ENCODE assay signal across 8 mouse cellular contexts in the genomic region with DNA sequence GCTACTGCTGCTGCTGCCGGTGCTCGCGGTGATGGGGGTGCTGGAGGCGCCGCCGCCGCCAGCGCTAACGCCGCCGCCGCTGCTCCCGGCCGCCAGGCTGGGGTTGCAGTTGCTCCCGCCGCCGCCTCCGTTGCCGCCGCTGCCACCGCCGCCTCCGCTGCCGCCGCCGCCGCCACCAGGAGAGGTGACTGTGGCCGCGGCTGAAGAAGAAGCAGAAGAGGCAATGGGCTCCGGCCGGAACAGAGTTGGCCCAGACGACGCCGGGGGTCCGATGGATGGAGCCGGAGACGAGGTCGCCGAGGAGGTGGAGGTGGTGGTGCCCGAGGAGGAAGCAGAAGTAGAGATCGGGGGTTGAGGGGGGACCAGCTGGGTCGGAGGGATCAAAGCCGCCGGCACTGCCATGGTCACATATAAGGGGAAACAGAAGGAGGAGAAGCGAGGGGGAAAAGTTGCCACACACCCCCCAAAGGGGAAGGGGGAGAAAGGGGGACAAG. TPM values are rescaled to one million over a fixed set of nuclear protein-coding genes. Genes with fewer than 3 reads are reported as not detected.
DNase-seq lines count a peak whose midpoint lies in the region; ATAC-seq and TF ChIP-seq lines count a peak whose summit lies in the region.

No protein-coding gene starts in this region.

- H3K36me3 ChIP-seq in E14TG2a.4 (ENCODE audit: insufficient read depth, low read length), result no peaks in the 10 kb centered on the region
- no peaks in the 10 kb centered on the region for H3K36me3 ChIP-seq in forebrain, embryonic 10.5 days (replicated peaks)
- H3K36me3 ChIP-seq in limb, embryonic 12.5 days, result no peaks in the 10 kb centered on the region
- no peaks in the 10 kb centered on the region for H3K36me3 ChIP-seq in midbrain, embryonic 10.5 days

- H3K4me1 ChIP-seq in E14TG2a.4 (replicated peaks; ENCODE audit: low read depth, low read length), result peaks cover 11% of the 10 kb centered on the region; the same call in 1 of the 2 replicates
- H3K4me1 ChIP-seq in forebrain, embryonic 10.5 days, result peaks cover 70% of the 10 kb centered on the region
- H3K4me1 ChIP-seq in limb, embryonic 12.5 days (replicated peaks), result peaks cover 28% of the 10 kb centered on the region
- peaks cover 50% of the 10 kb centered on the region for H3K4me1 ChIP-seq in midbrain, embryonic 10.5 days

- DNase-seq in adrenal gland, postnatal 14 days, result peak; percentile 69
- peak; percentile 65 for DNase-seq in forebrain, embryonic 10.5 days (ENCODE audit: extremely low spot score, low spot score)
- peak; percentile 78 for DNase-seq in midbrain, embryonic 10.5 days (ENCODE audit: low spot score)
- peak; percentile 8 for DNase-seq in spleen, adult 12 weeks (ENCODE audit: low spot score)

- no peaks in the 10 kb centered on the region for H3K9me3 ChIP-seq in E14TG2a.4 (ENCODE audit: low read length)
- no peaks in the 10 kb centered on the region for H3K9me3 ChIP-seq in forebrain, embryonic 10.5 days
- H3K9me3 ChIP-seq in limb, embryonic 12.5 days, result no peaks in the 10 kb centered on the region
- H3K9me3 ChIP-seq in midbrain, embryonic 10.5 days (replicated peaks), result no peaks in the 10 kb centered on the region

- peak overlapping the region; percentile 94 for H3K9ac ChIP-seq in limb, embryonic 12.5 days (replicated peaks)

- TF ChIP-seq CTCF in E14TG2a.4 (conservative IDR thresholded peaks at IDR 0.05; ENCODE audit: low read length), result no peak

- peak; percentile 38 to 49 for ATAC-seq in hematopoietic stem cell, adult 5-6 weeks (replicated peaks in 1 of 2; ENCODE audit: insufficient read depth in 1 of 2, low FRiP score in 2 of 2, low TSS enrichment in 1 of 2, low read depth in 1 of 2, poor library complexity in 2 of 2, severe bottlenecking in 2 of 2)
- no peak; the same call in none of the 2 replicates for ATAC-seq in limb, embryonic 12.5 days (ENCODE audit: insufficient number of reproducible peaks, insufficient read depth, low FRiP score, low TSS enrichment, low read depth)
- no peak for ATAC-seq in inflammation-experienced regulatory T-cells, adult 6 months

- H3K27me3 ChIP-seq in E14TG2a.4 (ENCODE audit: insufficient read depth, low read length), result peaks cover 46% of the 10 kb centered on the region
- H3K27me3 ChIP-seq in forebrain, embryonic 10.5 days (ENCODE audit: poor library complexity, severe bottlenecking), result no peaks in the 10 kb centered on the region
- peaks cover 3% of the 10 kb centered on the region; the same call in 1 of the 2 replicates for H3K27me3 ChIP-seq in limb, embryonic 12.5 days
- H3K27me3 ChIP-seq in midbrain, embryonic 10.5 days (ENCODE audit: low read depth, poor library complexity, severe bottlenecking), result no peaks in the 10 kb centered on the region

- H3K27ac ChIP-seq in forebrain, embryonic 10.5 days, result peak overlapping the region; percentile 98
- H3K27ac ChIP-seq in limb, embryonic 12.5 days, result peak overlapping the region; percentile 98
- peak overlapping the region; percentile 97 for H3K27ac ChIP-seq in midbrain, embryonic 10.5 days (replicated peaks)

- peak overlapping the region; percentile 78 for H3K4me3 ChIP-seq in E14TG2a.4 (replicated peaks; ENCODE audit: low read length)
- peak overlapping the region; percentile 79 for H3K4me3 ChIP-seq in forebrain, embryonic 10.5 days
- H3K4me3 ChIP-seq in limb, embryonic 12.5 days (replicated peaks), result peak overlapping the region; percentile 85
- H3K4me3 ChIP-seq in midbrain, embryonic 10.5 days, result peak overlapping the region; percentile 94

- WGBS in forebrain, embryonic 10.5 days, result under 1% methylated on average over 45 of the region's 45 CpGs
- under 1% methylated on average over 44 of the region's 45 CpGs for WGBS in limb, embryonic 12.5 days
- WGBS in midbrain, embryonic 10.5 days, result under 1% methylated on average over 45 of the region's 45 CpGs

- peak overlapping the region; percentile 74 for H3K4me2 ChIP-seq in limb, embryonic 12.5 days

RNA-seq across cellular contexts. Expression of gene Dach1, which starts 0.6 kb away (rescaled TPM):
- total RNA-seq in adrenal gland, postnatal 14 days (2021), result 8.1 and 9.2 TPM in 2 replicates
- polyA plus RNA-seq in forebrain, embryonic 10.5 days (2016; fragmentation: Nextera tagmentation; extraction: Ambion mirVana), result 14.8 and 15.4 TPM in 2 replicates
- 20.1 and 24.7 TPM in 2 replicates for total RNA-seq in hematopoietic stem cell, adult 5-6 weeks (2017)
- polyA plus RNA-seq in limb, embryonic 12.5 days (2016; fragmentation: Nextera tagmentation; extraction: Ambion mirVana), result 22.6 and 23.9 TPM in 2 replicates
- 10.1 and 13.1 TPM in 2 replicates for polyA plus RNA-seq in midbrain, embryonic 10.5 days (2016; fragmentation: Nextera tagmentation; extraction: Ambion mirVana)
- not detected for polyA plus RNA-seq in inflammation-experienced regulatory T-cells, adult 6 months (2017; shearing (Covaris generic))

Comparison
In these comparisons a context has a peak if more than half of its experiments do, and no peak if none do; other contexts are left out.
1. DNase-seq: peak in every context shown above with its lines; median percentile 78 in midbrain, embryonic 10.5 days; 69 in adrenal gland, postnatal 14 days; 65 in forebrain, embryonic 10.5 days; 8 in spleen, adult 12 weeks.
2. ATAC-seq: peak in hematopoietic stem cell, adult 5-6 weeks (2 of 2); none in limb, embryonic 12.5 days (single experiment) and inflammation-experienced regulatory T-cells, adult 6 months (single experiment).
3. RNA of gene Dach1, which starts 0.6 kb away (polyA plus RNA-seq): 22.6 to 23.9 TPM in limb, embryonic 12.5 days, 14.8 to 15.4 TPM in forebrain, embryonic 10.5 days and 10.1 to 13.1 TPM in midbrain, embryonic 10.5 days; not detected in inflammation-experienced regulatory T-cells, adult 6 months; every median in the first group is over 10 times any median in the second.
4. Peak in every context shown above with its lines, with median percentiles within 50 percentile points of each other: H3K4me3 ChIP-seq and H3K27ac ChIP-seq.